Mouse (Mus musculus) forebrain, embryonic 12.5 days (tissue): ENCODE data around the gene Adgrg7. TPM values are rescaled to one million over a fixed set of nuclear protein-coding genes. Genes with fewer than 3 reads are reported as not detected.
A peak's percentile ranks its signal among the peaks of the same experiment; 100 is the strongest.

Source experiments
- ATAC-seq: fragments of 200-750 bp; cut with Nextera tagmentation; 2 replicates; pipeline ENCODE4 v1.8.0; 2017; ENCODE audit warnings: moderate TSS enrichment; ENCODE audit not compliant: low FRiP score
- H3K27ac ChIP-seq: fragments of 300-500 bp; sonication (generic); 2 replicates; pipeline ENCODE4 v1.5.1; 2016; ENCODE audit warnings: mild to moderate bottlenecking
- H3K27me3 ChIP-seq: fragments of 300-500 bp; sonication (generic); 2 replicates; pipeline ENCODE4 v1.6.1; 2016; ENCODE audit warnings: mild to moderate bottlenecking
- H3K36me3 ChIP-seq: fragments of 300-500 bp; sonication (generic); replicated peaks from 2 replicates; pipeline ENCODE4 v1.6.1; 2016; ENCODE audit warnings: mild to moderate bottlenecking
- H3K4me1 ChIP-seq: fragments of 300-500 bp; sonication (generic); 2 replicates; pipeline ENCODE4 v1.6.1; 2016
- H3K4me2 ChIP-seq: fragments of 300-500 bp; sonication (generic); 2 replicates; pipeline ENCODE4 v1.6.1; 2016; ENCODE audit warnings: mild to moderate bottlenecking, moderate library complexity
- H3K4me3 ChIP-seq: fragments of 300-500 bp; sonication (generic); replicated peaks from 2 replicates; pipeline ENCODE4 v1.5.1; 2016; ENCODE audit warnings: mild to moderate bottlenecking
- H3K9ac ChIP-seq: fragments of 300-500 bp; sonication (generic); 2 replicates; pipeline ENCODE4 v1.6.1; 2016; ENCODE audit warnings: mild to moderate bottlenecking
- H3K9me3 ChIP-seq: fragments of 300-500 bp; sonication (generic); 2 replicates; pipeline ENCODE4 v1.6.1; 2016
- WGBS: fragments of 180-500 bp; shearing (Covaris S2); methylation state at CpG from one replicate; pipeline ENCODE4 v1.1.7; 2016; 5-methylcytosine and 5-hydroxymethylcytosine counted together
- polyA plus RNA-seq: library from polyadenylated mRNA; unstranded; fragments of >200 nt; fragmentation: Nextera tagmentation; extraction: Ambion mirVana; gene quantifications from 2 replicates; pipeline ENCODE4 v1.2.1, GENCODE M21; 2016

The Adgrg7 gene
- polyA plus RNA-seq, 1 experiment from 2014 or later: not detected

- Histone ChIP-seq H3K9ac (no peak overlapping the region), H3K4me1 (no peaks in the 10 kb centered on the region), H3K4me2 (no peak overlapping the region), H3K27ac (no peak overlapping the region), H3K9me3 (no peaks in the 10 kb centered on the region), H3K27me3 (no peaks in the 10 kb centered on the region), H3K4me3 (no peak overlapping the region), H3K36me3 (no peaks in the 10 kb centered on the region)
- 53% methylated on average over 10 of the region's 10 CpGs for WGBS
- peak; percentile 74 for ATAC-seq
Observed at GRCm38 (mm10) chr16:56771163-56772105, 24.2 kb downstream of the Adgrg7 start.

GRCm38 (mm10) chr16:56729060-56729459 lies 66.6 kb downstream of the Adgrg7 start:
- Histone ChIP-seq H3K9ac (no peak overlapping the region), H3K4me3 (no peak overlapping the region), H3K4me2 (no peak overlapping the region), H3K36me3 (no peaks in the 10 kb centered on the region), H3K27ac (no peak overlapping the region), H3K9me3 (no peaks in the 10 kb centered on the region), H3K27me3 (no peaks in the 10 kb centered on the region), H3K4me1 (no peaks in the 10 kb centered on the region)
- ATAC-seq: no peak
- WGBS: 33% methylated on average over 1 of the region's 1 CpGs

GRCm38 (mm10) chr16:56724927-56725326 lies 70.7 kb downstream of the Adgrg7 start:
- Histone ChIP-seq H3K4me2 (no peak overlapping the region), H3K9me3 (no peaks in the 10 kb centered on the region), H3K27ac (no peak overlapping the region), H3K27me3 (no peaks in the 10 kb centered on the region), H3K4me1 (no peaks in the 10 kb centered on the region), H3K4me3 (no peak overlapping the region), H3K36me3 (no peaks in the 10 kb centered on the region), H3K9ac (no peak overlapping the region)
- ATAC-seq: no peak
- 85% methylated on average over 10 of the region's 10 CpGs for WGBS

- Histone ChIP-seq H3K9ac (no peak overlapping the region), H3K4me1 (no peaks in the 10 kb centered on the region), H3K9me3 (no peaks in the 10 kb centered on the region), H3K4me2 (no peak overlapping the region), H3K36me3 (no peaks in the 10 kb centered on the region), H3K27me3 (no peaks in the 10 kb centered on the region), H3K27ac (no peak overlapping the region), H3K4me3 (no peak overlapping the region)
- ATAC-seq: no peak
- 80% methylated on average over 4 of the region's 4 CpGs for WGBS
Observed at GRCm38 (mm10) chr16:56722357-56722756, 73.3 kb downstream of the Adgrg7 start.

GRCm38 (mm10) chr16:56719031-56719430 lies 76.6 kb downstream of the Adgrg7 start:
- ATAC-seq: no peak
- Histone ChIP-seq H3K27me3 (no peaks in the 10 kb centered on the region), H3K4me3 (no peak overlapping the region), H3K9me3 (no peaks in the 10 kb centered on the region), H3K4me2 (no peak overlapping the region), H3K9ac (no peak overlapping the region), H3K27ac (no peak overlapping the region), H3K4me1 (peaks cover 12% of the 10 kb centered on the region), H3K36me3 (no peaks in the 10 kb centered on the region)

- peak within 1 kb of the TSS; percentile 88 for H3K9ac ChIP-seq
- no peaks in the 10 kb centered on the region for H3K27me3 ChIP-seq
- under 1% methylated on average over 62 of the region's 62 CpGs for WGBS
- ATAC-seq: peak; percentile 97
- peak within 1 kb of the TSS; percentile 83 for H3K4me3 ChIP-seq
- H3K4me2 ChIP-seq: peak within 1 kb of the TSS; percentile 66
- peak within 1 kb of the TSS; percentile 98 for H3K27ac ChIP-seq
- H3K9me3 ChIP-seq: no peaks in the 10 kb centered on the region
- peaks cover under 1% of the 10 kb centered on the region; the same call in 1 of the 2 replicates for H3K36me3 ChIP-seq
- peaks cover 12% of the 10 kb centered on the region for H3K4me1 ChIP-seq
Observed at GRCm38 (mm10) chr16:56717224-56718200, 78.1 kb downstream of the Adgrg7 start, which contains the start of gene Tfg. TSS of gene Tfg (minus strand) at chr16:56717450.

GRCm38 (mm10) chr16:56716557-56717179 lies 79.0 kb downstream of the Adgrg7 start:
- Histone ChIP-seq H3K27ac (peak overlapping the region; percentile 98), H3K9ac (peak overlapping the region; percentile 88), H3K4me1 (peaks cover 12% of the 10 kb centered on the region), H3K9me3 (no peaks in the 10 kb centered on the region), H3K27me3 (no peaks in the 10 kb centered on the region), H3K36me3 (peaks cover 9% of the 10 kb centered on the region), H3K4me3 (peak overlapping the region; percentile 83), H3K4me2 (peak overlapping the region; percentile 66)
- 0% methylated on average over 18 of the region's 38 CpGs for WGBS
- peak; percentile 81 for ATAC-seq

GRCm38 (mm10) chr16:56715608-56716007 lies 80.0 kb downstream of the Adgrg7 start:
- Histone ChIP-seq H3K36me3 (peaks cover 20% of the 10 kb centered on the region), H3K9me3 (no peaks in the 10 kb centered on the region), H3K4me2 (peak overlapping the region; percentile 66), H3K4me1 (peaks cover 12% of the 10 kb centered on the region), H3K9ac (no peak overlapping the region), H3K27me3 (no peaks in the 10 kb centered on the region), H3K27ac (no peak overlapping the region), H3K4me3 (peak overlapping the region; percentile 83)
- ATAC-seq: no peak
- 84% methylated on average over 3 of the region's 3 CpGs for WGBS

GRCm38 (mm10) chr16:56710071-56710470 lies 85.6 kb downstream of the Adgrg7 start:
- 91% methylated on average over 3 of the region's 3 CpGs for WGBS

GRCm38 (mm10) chr16:56705731-56706130 lies 89.9 kb downstream of the Adgrg7 start:
- H3K36me3 ChIP-seq: peaks cover 57% of the 10 kb centered on the region
- no peaks in the 10 kb centered on the region for H3K9me3 ChIP-seq
- no peak overlapping the region for H3K27ac ChIP-seq
- H3K9ac ChIP-seq: no peak overlapping the region
- ATAC-seq: no peak
- H3K4me3 ChIP-seq: no peak overlapping the region
- no peaks in the 10 kb centered on the region for H3K4me1 ChIP-seq
- WGBS: 87% methylated on average over 3 of the region's 3 CpGs
- no peak overlapping the region for H3K4me2 ChIP-seq
- H3K27me3 ChIP-seq: no peaks in the 10 kb centered on the region

More at GRCm38 (mm10) chr16:56710071-56710470, 85.6 kb downstream of the Adgrg7 start:
- Histone ChIP-seq H3K9ac (no peak overlapping the region), H3K4me1 (no peaks in the 10 kb centered on the region), H3K9me3 (no peaks in the 10 kb centered on the region), H3K27me3 (no peaks in the 10 kb centered on the region), H3K4me2 (no peak overlapping the region), H3K36me3 (peaks cover 55% of the 10 kb centered on the region), H3K4me3 (no peak overlapping the region), H3K27ac (no peak overlapping the region)
- no peak for ATAC-seq

- Histone ChIP-seq H3K27ac (no peak overlapping the region), H3K9ac (no peak overlapping the region), H3K4me2 (no peak overlapping the region), H3K9me3 (no peaks in the 10 kb centered on the region), H3K4me1 (no peaks in the 10 kb centered on the region), H3K36me3 (peaks cover 46% of the 10 kb centered on the region), H3K4me3 (no peak overlapping the region), H3K27me3 (no peaks in the 10 kb centered on the region)
- WGBS: 91% methylated on average over 3 of the region's 3 CpGs
- ATAC-seq: no peak
Observed at GRCm38 (mm10) chr16:56700898-56701297, 94.8 kb downstream of the Adgrg7 start.

GRCm38 (mm10) chr16:56696448-56696847 lies 99.2 kb downstream of the Adgrg7 start:
- H3K27ac ChIP-seq: no peak overlapping the region
- no peak overlapping the region for H3K4me2 ChIP-seq
- peaks cover 34% of the 10 kb centered on the region for H3K36me3 ChIP-seq
- H3K27me3 ChIP-seq: no peaks in the 10 kb centered on the region
- no peak overlapping the region for H3K4me3 ChIP-seq
- H3K9me3 ChIP-seq: no peaks in the 10 kb centered on the region
- no peak overlapping the region for H3K9ac ChIP-seq
- no peaks in the 10 kb centered on the region for H3K4me1 ChIP-seq
- no peak for ATAC-seq
- 82% methylated on average over 2 of the region's 2 CpGs for WGBS
